Mouse (Mus musculus) c-Kit-negative CD71-positive TER-119-positive erythroid progenitor cells, embryonic 14.5 days (primary cell): Measurements from ENCODE around the gene Mast1.
"Not testable (repeated sequence)": the region's sequence is repeated elsewhere in the genome, so short reads cannot be mapped to it uniquely, and the experiment has no call there.

Experiments
- DNase-seq: peaks from one replicate; pipeline ENCODE4 v3.0.0-alpha.2; 2013; ENCODE audit warnings: low read depth, low spot score

Mast1 gene

GRCm38 (mm10) chr8:84910551-84910950 lies 26.6 kb downstream of the Mast1 start:
- DNase-seq, result no peak

- DNase-seq, result no peak
Observed at GRCm38 (mm10) chr8:84909949-84910348, 27.2 kb downstream of the Mast1 start.

GRCm38 (mm10) chr8:84909162-84909767 lies 27.9 kb downstream of the Mast1 start:
- DNase-seq, result no peak

- DNase-seq, result peak; percentile 94
Observed at GRCm38 (mm10) chr8:84908421-84909161, 28.6 kb downstream of the Mast1 start, which contains the start of gene Dnase2a. Dnase2a (plus strand) TSS chr8:84908560.

GRCm38 (mm10) chr8:84907979-84908378 lies 29.2 kb downstream of the Mast1 start:
- not testable (repeated sequence) for DNase-seq

GRCm38 (mm10) chr8:84907493-84907892 lies 29.7 kb downstream of the Mast1 start:
- no peak for DNase-seq

GRCm38 (mm10) chr8:84907037-84907436 lies 30.1 kb downstream of the Mast1 start:
- DNase-seq, result no peak

GRCm38 (mm10) chr8:84904351-84904750 lies 32.8 kb downstream of the Mast1 start:
- no peak for DNase-seq

GRCm38 (mm10) chr8:84902920-84903661 lies 34.1 kb downstream of the Mast1 start:
- DNase-seq, result peak; percentile 76

GRCm38 (mm10) chr8:84902367-84902919 lies 34.7 kb downstream of the Mast1 start:
- no peak for DNase-seq

GRCm38 (mm10) chr8:84901752-84902151 lies 35.4 kb downstream of the Mast1 start, which contains the start of gene Klf1:
Klf1 (plus strand) TSS chr8:84901928.
- peak; percentile 80 for DNase-seq

- DNase-seq, result peak; percentile 75
Observed at GRCm38 (mm10) chr8:84901071-84901470, 36.1 kb downstream of the Mast1 start.

- no peak for DNase-seq
Observed at GRCm38 (mm10) chr8:84895963-84896362, 41.2 kb downstream of the Mast1 start.

- peak; percentile 95 for DNase-seq
Observed at GRCm38 (mm10) chr8:84893709-84894134, 43.4 kb downstream of the Mast1 start, which contains the start of gene Gcdh. Gcdh (minus strand) TSS chr8:84893921.

GRCm38 (mm10) chr8:84892993-84893708 lies 44.0 kb downstream of the Mast1 start:
- DNase-seq, result no peak

- no peak for DNase-seq
Observed at GRCm38 (mm10) chr8:84889141-84889540, 48.0 kb downstream of the Mast1 start.

GRCm38 (mm10) chr8:84888280-84888679 lies 48.9 kb downstream of the Mast1 start:
- no peak for DNase-seq

GRCm38 (mm10) chr8:84884728-84885127 lies 52.4 kb downstream of the Mast1 start:
- no peak for DNase-seq

- DNase-seq, result no peak
Observed at GRCm38 (mm10) chr8:84878915-84879314, 58.2 kb downstream of the Mast1 start.

GRCm38 (mm10) chr8:84877297-84878035 lies 59.7 kb downstream of the Mast1 start:
- no peak for DNase-seq

- no peak for DNase-seq
Observed at GRCm38 (mm10) chr8:84874339-84874738, 62.8 kb downstream of the Mast1 start.
